Mouse (Mus musculus) activated CD4-positive, CD25-positive, alpha-beta regulatory T cell, adult 9 weeks (primary cell): Measurements from ENCODE around the gene Tbx4. TPM values are rescaled to one million over a fixed set of nuclear protein-coding genes. Genes with fewer than 3 reads are reported as not detected.

Source experiments
- polyA plus RNA-seq: library from polyadenylated mRNA; unstranded; fragments of 100-300 nt; shearing (Covaris generic); gene quantifications from one replicate; pipeline ENCODE4 v1.2.1, GENCODE M21; 2017

The Tbx4 gene
- not detected for polyA plus RNA-seq

DNA sequence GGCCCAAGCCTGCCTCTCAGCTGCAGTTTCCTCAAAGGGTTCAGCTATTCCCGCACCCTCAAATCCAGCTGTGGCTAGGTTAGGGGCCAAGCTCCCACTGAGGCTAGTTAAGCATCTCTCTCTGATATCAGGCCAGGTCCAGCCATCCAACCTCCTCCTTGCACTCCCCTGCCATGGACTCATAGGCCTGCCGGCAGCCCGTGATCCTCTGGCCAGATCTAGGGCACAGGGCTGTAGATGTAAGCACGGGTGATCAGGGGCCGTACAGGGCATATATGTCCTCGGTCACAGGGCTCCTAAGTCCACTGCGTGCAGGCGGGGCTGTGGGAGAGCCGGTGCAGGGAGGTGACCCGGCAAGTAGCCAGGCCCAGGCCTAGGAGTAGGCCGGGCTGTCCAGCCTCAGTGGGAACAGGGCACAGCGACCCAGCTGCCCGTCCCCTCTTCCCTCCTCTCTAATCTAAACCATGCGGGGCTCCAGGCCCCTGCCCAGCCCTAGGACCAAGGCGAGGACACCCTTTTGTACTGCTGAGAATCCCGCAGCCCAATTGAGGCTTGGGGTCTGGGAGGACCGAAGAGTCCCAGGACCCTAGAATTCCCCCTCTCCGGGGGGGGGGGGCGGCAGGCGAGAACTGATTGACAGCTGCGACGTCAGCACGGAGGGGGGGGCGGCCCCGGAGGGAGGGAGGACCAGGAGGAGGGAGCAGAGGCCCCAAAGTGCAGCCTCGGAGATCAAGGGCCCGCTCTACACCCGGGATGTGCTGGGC is at the start of gene Tbx4:
Gene Tbx4, plus strand, starts transcription at position 758 of the 764 bp plus-strand sequence.

DNA sequence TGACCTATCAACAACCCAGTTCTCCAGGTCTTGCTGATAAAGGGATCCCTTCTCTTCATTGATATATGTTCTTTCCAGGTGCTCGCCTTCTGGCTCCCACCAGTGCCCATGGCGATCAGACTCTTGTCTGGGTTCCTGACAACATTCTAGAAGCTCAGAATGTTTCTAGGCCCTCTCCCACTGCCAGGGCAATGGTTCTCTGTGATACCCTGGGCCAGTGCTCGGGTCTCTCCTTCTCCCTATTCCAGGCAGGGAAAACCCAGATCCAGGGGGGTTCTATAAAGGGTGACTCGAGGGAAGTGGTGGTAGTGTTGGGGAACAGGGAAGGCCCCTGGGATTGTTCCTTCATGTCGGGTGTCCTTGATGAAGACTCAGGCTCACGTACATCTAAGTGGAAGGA is 36.0 kb upstream of the Tbx4 start, which contains the start of gene Gm11444:
Gene Gm11444, minus strand, starts transcription at position 101 of the 400 bp plus-strand sequence.

Other genes with a start within 250 kb of the Tbx4 start
- gene Tbx2, start 53.9 kb upstream of the Tbx4 start, polyA plus RNA-seq, result not detected
- gene Gm11444, start 36.1 kb upstream of the Tbx4 start, polyA plus RNA-seq, result not detected